Mouse (Mus musculus): Measurements from ENCODE around the gene Nab1. TPM values are rescaled to one million over a fixed set of nuclear protein-coding genes. Genes with fewer than 3 reads are reported as not detected.

Gene Nab1
- polyA plus RNA-seq, 1 experiment from 2014 or later = 4.8 TPM

DNA sequence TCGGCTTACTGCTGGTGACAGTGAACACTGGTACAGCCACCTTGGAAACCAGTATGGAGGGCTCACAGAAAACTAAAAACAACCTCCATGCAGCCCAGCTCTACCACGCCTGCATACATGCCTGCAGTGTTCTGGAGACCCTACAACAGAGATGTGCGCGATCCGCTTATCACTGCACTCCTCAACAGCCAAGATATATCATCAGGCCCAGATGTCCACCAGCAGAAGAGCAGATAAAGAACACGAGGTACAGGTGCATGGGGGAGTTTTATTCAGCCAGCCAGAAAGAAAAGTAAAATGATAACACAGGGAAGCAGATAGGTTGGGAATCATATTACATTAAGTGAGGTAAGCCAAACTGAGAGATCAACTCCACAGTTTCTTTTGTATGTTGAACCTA lies 37.2 kb downstream of the Nab1 start:
- no peak overlapping the region for H3K4me2 ChIP-seq (ENCODE audit: low read length)
- no peaks in the 10 kb centered on the region for H3K9me3 ChIP-seq (replicated peaks; ENCODE audit: control insufficient read depth, low read length, poor library complexity, severe bottlenecking)
- ATAC-seq = no peak
- 87% methylated on average over 6 of the region's 6 CpGs for WGBS
- H3K27ac ChIP-seq (ENCODE audit: low read length) = no peak overlapping the region
- 0 out of 2 replicates have a peak, but pooled peaks cover 2% of the 10 kb centered on the region for H3K36me3 ChIP-seq (ENCODE audit: control insufficient read depth, insufficient read depth, low read length)
- no peak overlapping the region for H3K4me3 ChIP-seq (ENCODE audit: low read depth, low read length)
- no peaks in the 10 kb centered on the region for H3K27me3 ChIP-seq (ENCODE audit: control insufficient read depth, insufficient read depth, low read depth, low read length)
- no peaks in the 10 kb centered on the region for H3K4me1 ChIP-seq (ENCODE audit: control insufficient read depth, insufficient read depth, low read length)
- no peak overlapping the region for H3K9ac ChIP-seq (ENCODE audit: low read depth, low read length)

- Histone ChIP-seq H3K4me1 (ENCODE audit: control insufficient read depth, insufficient read depth, low read length) (no peaks in the 10 kb centered on the region), H3K9ac (ENCODE audit: low read depth, low read length) (no peak overlapping the region), H3K27me3 (ENCODE audit: control insufficient read depth, insufficient read depth, low read depth, low read length) (no peaks in the 10 kb centered on the region), H3K4me2 (ENCODE audit: low read length) (no peak overlapping the region), H3K36me3 (ENCODE audit: control insufficient read depth, insufficient read depth, low read length) (0 out of 2 replicates have a peak, but pooled peaks cover 2% of the 10 kb centered on the region), H3K27ac (ENCODE audit: low read length) (no peak overlapping the region), H3K4me3 (ENCODE audit: low read depth, low read length) (no peak overlapping the region), H3K9me3 (replicated peaks; ENCODE audit: control insufficient read depth, low read length, poor library complexity, severe bottlenecking) (no peaks in the 10 kb centered on the region)
- 0 out of 2 replicates have a peak, but pooled peaks have one; percentile 36 for ATAC-seq
- WGBS = 48% methylated on average over 7 of the region's 7 CpGs
Observed at GRCm38 (mm10) chr1:52456571-52456970, 43.9 kb downstream of the Nab1 start.

- Histone ChIP-seq H3K4me1 (ENCODE audit: control insufficient read depth, insufficient read depth, low read length) (no peaks in the 10 kb centered on the region), H3K27ac (ENCODE audit: low read length) (no peak overlapping the region), H3K4me3 (ENCODE audit: low read depth, low read length) (no peak overlapping the region), H3K36me3 (ENCODE audit: control insufficient read depth, insufficient read depth, low read length) (0 out of 2 replicates have a peak, but pooled peaks cover 2% of the 10 kb centered on the region), H3K9ac (ENCODE audit: low read depth, low read length) (no peak overlapping the region), H3K27me3 (ENCODE audit: control insufficient read depth, insufficient read depth, low read depth, low read length) (no peaks in the 10 kb centered on the region), H3K9me3 (replicated peaks; ENCODE audit: control insufficient read depth, low read length, poor library complexity, severe bottlenecking) (no peaks in the 10 kb centered on the region), H3K4me2 (ENCODE audit: low read length) (no peak overlapping the region)
- ATAC-seq = no peak
- WGBS = 95% methylated on average over 3 of the region's 3 CpGs
Observed at GRCm38 (mm10) chr1:52454509-52455001, 45.9 kb downstream of the Nab1 start.

DNA sequence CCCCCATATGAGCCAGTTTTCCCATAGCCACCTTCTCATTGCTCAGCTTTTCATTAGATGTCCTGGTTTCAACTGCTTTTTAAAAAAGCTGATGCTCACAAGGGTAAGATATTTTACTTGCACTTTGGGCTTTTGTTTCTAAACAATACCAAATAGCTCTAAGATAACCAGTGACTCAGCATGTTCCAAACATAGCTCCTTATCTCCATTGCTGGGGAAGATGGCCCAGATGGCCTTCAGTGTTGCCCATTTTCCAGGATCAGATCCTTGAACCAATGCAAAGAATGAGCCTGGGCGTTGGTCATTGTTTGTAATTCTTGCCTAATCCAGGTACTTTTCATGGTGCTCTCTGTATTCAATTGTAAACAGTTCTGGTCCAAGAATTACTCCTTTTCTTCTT lies 49.1 kb downstream of the Nab1 start:
- 83% methylated on average over 1 of the region's 1 CpGs for WGBS
- no peak overlapping the region for H3K4me3 ChIP-seq (ENCODE audit: low read depth, low read length)

DNA sequence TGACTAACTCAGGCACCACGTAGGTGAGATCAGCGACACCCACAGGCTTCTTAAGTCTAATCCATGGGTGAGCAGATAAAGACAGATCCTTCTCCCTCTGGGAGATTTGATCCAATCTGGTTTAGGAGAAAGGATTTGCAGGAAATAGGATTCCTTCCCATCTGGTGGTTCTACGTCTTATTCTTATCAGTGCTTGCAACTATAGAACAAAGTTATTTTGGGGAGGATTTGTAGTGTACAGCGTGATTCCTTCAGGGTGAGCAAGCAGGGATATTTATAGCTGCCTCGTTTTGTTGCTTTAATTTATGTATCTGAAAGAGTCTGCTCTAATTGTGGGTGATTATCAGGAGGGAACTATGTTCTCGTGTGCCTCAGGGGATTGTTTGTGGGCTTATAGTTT lies 64.6 kb downstream of the Nab1 start:
- 62% methylated on average over 6 of the region's 6 CpGs for WGBS
- Histone ChIP-seq H3K4me1 (ENCODE audit: control insufficient read depth, insufficient read depth, low read length) (no peaks in the 10 kb centered on the region), H3K27ac (ENCODE audit: low read length) (no peak overlapping the region), H3K36me3 (ENCODE audit: control insufficient read depth, insufficient read depth, low read length) (no peaks in the 10 kb centered on the region), H3K4me2 (ENCODE audit: low read length) (no peak overlapping the region), H3K9ac (ENCODE audit: low read depth, low read length) (no peak overlapping the region), H3K9me3 (replicated peaks; ENCODE audit: control insufficient read depth, low read length, poor library complexity, severe bottlenecking) (no peaks in the 10 kb centered on the region), H3K4me3 (ENCODE audit: low read depth, low read length) (no peak overlapping the region), H3K27me3 (ENCODE audit: control insufficient read depth, insufficient read depth, low read depth, low read length) (no peaks in the 10 kb centered on the region)
- no peak for ATAC-seq

More for the DNA sequence above, 49.1 kb downstream of the Nab1 start:
- H3K9ac ChIP-seq (ENCODE audit: low read depth, low read length) = no peak overlapping the region
- no peaks in the 10 kb centered on the region for H3K27me3 ChIP-seq (ENCODE audit: control insufficient read depth, insufficient read depth, low read depth, low read length)
- no peaks in the 10 kb centered on the region for H3K9me3 ChIP-seq (replicated peaks; ENCODE audit: control insufficient read depth, low read length, poor library complexity, severe bottlenecking)
- no peaks in the 10 kb centered on the region for H3K36me3 ChIP-seq (ENCODE audit: control insufficient read depth, insufficient read depth, low read length)
- H3K27ac ChIP-seq (ENCODE audit: low read length) = no peak overlapping the region
- no peak for ATAC-seq
- H3K4me2 ChIP-seq (ENCODE audit: low read length) = no peak overlapping the region
- no peaks in the 10 kb centered on the region for H3K4me1 ChIP-seq (ENCODE audit: control insufficient read depth, insufficient read depth, low read length)

- 90% methylated on average over 4 of the region's 4 CpGs for WGBS
- no peaks in the 10 kb centered on the region for H3K27me3 ChIP-seq (ENCODE audit: control insufficient read depth, insufficient read depth, low read depth, low read length)
- H3K36me3 ChIP-seq (ENCODE audit: control insufficient read depth, insufficient read depth, low read length) = no peaks in the 10 kb centered on the region
- ATAC-seq = no peak
- no peak overlapping the region for H3K9ac ChIP-seq (ENCODE audit: low read depth, low read length)
- no peaks in the 10 kb centered on the region for H3K9me3 ChIP-seq (replicated peaks; ENCODE audit: control insufficient read depth, low read length, poor library complexity, severe bottlenecking)
- no peak overlapping the region for H3K4me3 ChIP-seq (ENCODE audit: low read depth, low read length)
- H3K4me2 ChIP-seq (ENCODE audit: low read length) = no peak overlapping the region
- H3K4me1 ChIP-seq (ENCODE audit: control insufficient read depth, insufficient read depth, low read length) = no peaks in the 10 kb centered on the region
- no peak overlapping the region for H3K27ac ChIP-seq (ENCODE audit: low read length)
Observed at GRCm38 (mm10) chr1:52434085-52434484, 66.4 kb downstream of the Nab1 start.

GRCm38 (mm10) chr1:52431806-52432205 lies 68.7 kb downstream of the Nab1 start:
- no peaks in the 10 kb centered on the region for H3K36me3 ChIP-seq (ENCODE audit: control insufficient read depth, insufficient read depth, low read length)
- no peak for ATAC-seq
- WGBS = 80% methylated on average over 8 of the region's 8 CpGs

GRCm38 (mm10) chr1:52430606-52431005 lies 69.9 kb downstream of the Nab1 start:
- H3K9me3 ChIP-seq (replicated peaks; ENCODE audit: control insufficient read depth, low read length, poor library complexity, severe bottlenecking) = no peaks in the 10 kb centered on the region
- no peak overlapping the region for H3K27ac ChIP-seq (ENCODE audit: low read length)
- no peak overlapping the region for H3K4me2 ChIP-seq (ENCODE audit: low read length)
- ATAC-seq = no peak
- no peaks in the 10 kb centered on the region for H3K27me3 ChIP-seq (ENCODE audit: control insufficient read depth, insufficient read depth, low read depth, low read length)
- H3K4me1 ChIP-seq (ENCODE audit: control insufficient read depth, insufficient read depth, low read length) = no peaks in the 10 kb centered on the region
- no peak overlapping the region for H3K9ac ChIP-seq (ENCODE audit: low read depth, low read length)
- H3K36me3 ChIP-seq (ENCODE audit: control insufficient read depth, insufficient read depth, low read length) = no peaks in the 10 kb centered on the region
- WGBS = 93% methylated on average over 2 of the region's 2 CpGs
- H3K4me3 ChIP-seq (ENCODE audit: low read depth, low read length) = no peak overlapping the region

More at GRCm38 (mm10) chr1:52431806-52432205, 68.7 kb downstream of the Nab1 start:
- Histone ChIP-seq H3K9me3 (replicated peaks; ENCODE audit: control insufficient read depth, low read length, poor library complexity, severe bottlenecking) (no peaks in the 10 kb centered on the region), H3K4me3 (ENCODE audit: low read depth, low read length) (no peak overlapping the region), H3K27ac (ENCODE audit: low read length) (no peak overlapping the region), H3K9ac (ENCODE audit: low read depth, low read length) (no peak overlapping the region), H3K27me3 (ENCODE audit: control insufficient read depth, insufficient read depth, low read depth, low read length) (no peaks in the 10 kb centered on the region), H3K4me1 (ENCODE audit: control insufficient read depth, insufficient read depth, low read length) (no peaks in the 10 kb centered on the region), H3K4me2 (ENCODE audit: low read length) (no peak overlapping the region)

DNA sequence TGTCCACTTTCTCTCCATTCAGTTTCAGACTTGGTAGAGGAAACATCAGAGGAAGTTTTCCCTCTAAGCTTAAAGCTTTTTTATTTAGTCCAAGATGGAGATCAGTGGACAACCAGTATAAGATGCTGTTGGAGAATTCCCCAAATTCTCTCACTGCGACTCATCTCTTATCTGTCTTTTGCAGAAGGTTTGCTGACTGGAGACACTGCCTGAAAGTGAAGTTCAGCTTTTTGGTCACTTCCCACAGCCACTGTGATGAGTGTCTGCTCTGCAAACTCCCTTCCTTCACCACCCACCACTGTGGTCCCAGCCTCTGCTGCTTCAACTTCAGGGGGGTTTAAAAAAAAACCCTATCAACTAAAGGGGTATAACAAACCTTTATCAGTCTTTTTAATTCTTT lies 70.4 kb downstream of the Nab1 start:
- H3K9me3 ChIP-seq (replicated peaks; ENCODE audit: control insufficient read depth, low read length, poor library complexity, severe bottlenecking) = no peaks in the 10 kb centered on the region
- no peaks in the 10 kb centered on the region for H3K36me3 ChIP-seq (ENCODE audit: control insufficient read depth, insufficient read depth, low read length)
- H3K4me1 ChIP-seq (ENCODE audit: control insufficient read depth, insufficient read depth, low read length) = no peaks in the 10 kb centered on the region
- no peak for ATAC-seq
- H3K27me3 ChIP-seq (ENCODE audit: control insufficient read depth, insufficient read depth, low read depth, low read length) = no peaks in the 10 kb centered on the region
- H3K4me2 ChIP-seq (ENCODE audit: low read length) = no peak overlapping the region
- no peak overlapping the region for H3K4me3 ChIP-seq (ENCODE audit: low read depth, low read length)
- 92% methylated on average over 1 of the region's 1 CpGs for WGBS
- H3K9ac ChIP-seq (ENCODE audit: low read depth, low read length) = no peak overlapping the region
- H3K27ac ChIP-seq (ENCODE audit: low read length) = no peak overlapping the region
